Mouse (Mus musculus) c-Kit-positive CD71-negative TER-119-negative erythroid progenitor cells, embryonic 14.5 days (primary cell): Measurements from ENCODE around the gene Zfp853.

Experiments used
- DNase-seq: peaks from one replicate; pipeline ENCODE4 v3.0.0-alpha.2; 2013; ENCODE audit warnings: low read depth

The Zfp853 gene

DNA sequence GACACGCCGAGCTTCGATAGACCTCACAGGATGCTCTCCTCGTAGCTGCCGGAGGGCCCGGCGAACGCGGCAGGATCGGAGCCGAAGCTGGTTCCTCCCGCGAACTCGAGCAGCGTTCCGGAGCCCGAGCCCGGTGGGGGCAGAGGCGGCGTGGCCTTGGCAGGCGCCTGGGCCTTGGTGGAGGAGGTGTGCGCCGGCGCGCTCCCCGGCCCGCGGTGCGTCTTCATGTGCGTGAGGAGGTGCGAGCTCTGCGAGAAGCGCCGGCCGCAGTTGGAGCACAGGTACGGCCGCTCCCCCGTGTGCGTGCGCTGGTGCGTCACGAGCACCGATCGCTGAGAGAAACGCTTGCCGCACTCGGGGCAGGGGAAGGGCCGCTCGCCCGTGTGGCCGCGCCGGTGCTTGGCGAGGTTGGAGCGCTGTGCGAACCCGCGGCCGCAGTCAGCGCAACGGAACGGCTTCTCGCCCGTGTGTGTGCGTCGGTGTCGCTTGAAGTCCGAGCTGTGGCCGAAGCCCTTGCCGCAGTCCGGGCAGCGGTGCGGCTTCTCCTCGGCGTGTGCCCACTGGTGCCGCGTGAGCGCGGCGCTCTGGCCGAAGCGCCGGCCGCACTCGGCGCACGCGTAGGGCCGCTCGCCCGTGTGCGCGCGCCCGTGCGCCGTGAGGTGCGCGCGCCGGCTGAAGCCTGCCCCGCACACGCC, 40.1 kb downstream of the Zfp853 start:
- DNase-seq: no peak

DNA sequence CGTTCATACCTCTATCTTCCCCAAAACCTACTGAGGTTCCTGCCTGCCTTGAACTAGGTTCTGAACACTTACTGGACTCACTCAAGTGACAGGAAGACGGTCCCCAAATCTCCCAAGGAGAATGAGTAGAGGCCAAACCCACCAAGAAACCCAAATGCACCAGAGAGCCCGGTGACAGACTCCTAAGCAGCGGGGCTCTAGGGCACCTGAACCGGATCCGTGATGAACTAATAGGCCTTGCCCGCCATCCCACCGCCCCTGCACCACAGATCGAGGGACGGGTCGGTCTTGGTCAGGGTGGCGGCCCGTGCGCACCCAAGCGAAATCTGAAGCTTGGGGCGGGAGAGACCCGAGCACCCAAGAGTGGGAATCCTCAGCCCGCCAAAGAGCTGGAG, 40.6 kb downstream of the Zfp853 start:
- no peak for DNase-seq

- DNase-seq: no peak
Measured at GRCm38 (mm10) chr5:143252039-143252438, 41.4 kb downstream of the Zfp853 start.

GRCm38 (mm10) chr5:143244926-143245325, 48.5 kb downstream of the Zfp853 start:
- no peak for DNase-seq
